1 mouse cellular context compared by ENCODE assay signal in genomic region chr7:28916491-28916890, GRCm38 (mm10).
TF ChIP-seq lines count a peak whose summit lies in the region.

No protein-coding gene starts in this region.

TF ChIP-seq in MEL, 35 proteins besides CTCF, POLR2A, EP300 and RAD21 (continued from another document):
- TF ChIP-seq NELFE (IDR thresholded peaks at IDR 0.05; ENCODE audit: low read depth, low read length) (no peak), MYB (IDR thresholded peaks at IDR 0.05; ENCODE audit: low read depth, low read length) (no peak), ZC3H11A (IDR thresholded peaks at IDR 0.05; ENCODE audit: low read depth, low read length) (peak; percentile 61), ZMIZ1 (IDR thresholded peaks at IDR 0.05; ENCODE audit: low read depth, low read length) (no peak), TAL1 (IDR thresholded peaks at IDR 0.05; ENCODE audit: low read length) (no peak), GATA1 (IDR thresholded peaks at IDR 0.05; ENCODE audit: low read depth, low read length) (no peak), GABPA (IDR thresholded peaks at IDR 0.05; ENCODE audit: low read depth, low read length) (no peak), TCF12 (IDR thresholded peaks at IDR 0.05; ENCODE audit: low read depth, low read length) (no peak), MAZ (IDR thresholded peaks at IDR 0.05; ENCODE audit: low read depth, low read length) (no peak), USF2 (IDR thresholded peaks at IDR 0.05; ENCODE audit: borderline replicate concordance in 1 of 2, insufficient read depth in 1 of 2, low read depth in 1 of 2, low read length in 2 of 2) (no peak), SIN3A (IDR thresholded peaks at IDR 0.05; ENCODE audit: low read length) (peak; percentile 46), E2F4 (IDR thresholded peaks at IDR 0.05; ENCODE audit: borderline replicate concordance, low read depth, low read length) (no peak), ELF1 (IDR thresholded peaks at IDR 0.05; ENCODE audit: low read depth, low read length) (no peak), MAFK (IDR thresholded peaks at IDR 0.05; ENCODE audit: borderline replicate concordance, low read depth, low read length) (no peak)
